Mouse (Mus musculus) hindlimb bud, embryonic 11.5 days (tissue): ENCODE data around the gene Gfy.
"Not testable (repeated sequence)": the region's sequence is repeated elsewhere in the genome, so short reads cannot be mapped to it uniquely, and the experiment has no call there.

ENCODE experiments used
- DNase-seq: peaks from one replicate; pipeline ENCODE4 v3.0.0-alpha.2; 2012; ENCODE audit warnings: low read depth, low spot score; ENCODE audit errors: extremely low spot score

Gfy gene

DNA sequence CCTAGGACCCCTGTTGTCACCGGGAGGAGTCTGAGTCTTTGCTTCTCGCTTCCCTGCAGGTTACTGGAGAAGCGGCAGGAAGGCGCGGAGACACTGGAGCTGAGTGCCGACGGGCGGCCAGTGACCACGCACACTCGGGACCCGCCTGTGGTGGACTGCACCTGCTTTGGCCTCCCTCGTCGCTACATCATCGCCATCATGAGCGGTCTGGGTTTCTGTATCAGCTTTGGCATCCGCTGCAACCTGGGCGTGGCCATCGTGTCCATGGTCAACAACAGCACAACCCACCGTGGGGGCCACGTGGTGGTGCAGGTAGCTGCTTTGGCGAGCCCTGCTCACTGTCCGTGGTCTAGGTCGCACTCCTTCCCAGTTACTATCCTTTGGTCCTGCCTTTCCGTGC is 10.7 kb downstream of the Gfy start:
- DNase-seq = no peak

GRCm38 (mm10) chr7:45167761-45168445 is 11.5 kb downstream of the Gfy start:
- no peak for DNase-seq

DNA sequence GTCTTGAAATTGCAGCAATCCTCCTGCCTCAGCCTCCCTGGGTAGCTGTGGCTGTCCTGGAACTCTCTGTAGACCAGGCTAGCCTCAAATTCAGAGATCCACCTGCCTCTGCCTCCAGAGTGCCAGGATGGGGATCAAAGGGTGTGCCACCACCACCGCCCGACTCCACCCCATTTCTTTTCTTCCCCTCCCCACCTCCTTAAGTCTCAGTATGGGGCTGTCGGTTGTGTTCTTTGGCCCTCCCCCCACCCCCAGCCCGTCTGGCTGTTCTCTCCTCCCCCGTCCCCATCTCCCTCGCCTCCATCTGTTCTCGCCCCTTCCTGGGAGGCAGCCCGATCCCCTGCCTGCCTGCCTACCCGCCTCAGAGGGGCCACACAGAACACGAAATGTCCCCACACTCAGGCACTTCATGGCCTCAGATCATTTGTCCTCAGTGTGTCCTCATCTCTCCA is 12.4 kb downstream of the Gfy start:
- no peak for DNase-seq

GRCm38 (mm10) chr7:45165701-45166100 is 13.7 kb downstream of the Gfy start:
- no peak for DNase-seq

DNA sequence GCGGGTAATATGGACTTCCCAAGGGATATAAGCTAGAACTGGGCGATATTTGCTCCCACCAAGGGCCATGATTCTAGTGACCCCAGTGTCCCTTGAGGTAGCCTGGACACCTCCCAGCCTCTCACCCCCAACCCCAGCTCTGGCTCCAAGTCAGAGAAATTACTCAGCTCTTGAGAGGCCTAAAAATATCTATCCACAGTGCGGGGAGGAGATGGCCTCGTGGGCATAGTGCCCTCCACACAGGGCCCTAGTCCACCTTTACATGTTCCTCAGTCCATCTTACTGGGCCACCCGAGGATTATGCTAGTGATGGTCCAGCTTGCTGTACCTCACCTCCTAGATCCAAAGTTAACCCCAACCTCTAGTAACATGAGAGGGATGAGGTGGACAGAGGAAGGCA is 14.5 kb downstream of the Gfy start:
- DNase-seq = no peak

GRCm38 (mm10) chr7:45163735-45164490 is 15.5 kb downstream of the Gfy start, which contains the start of gene Slc17a7:
Gene Slc17a7 (plus strand): TSS chr7:45163949.
- no peak for DNase-seq

- DNase-seq = no peak
Measured at GRCm38 (mm10) chr7:45162996-45163615, 16.3 kb downstream of the Gfy start.

- no peak for DNase-seq
Measured at GRCm38 (mm10) chr7:45162551-45162950, 16.8 kb downstream of the Gfy start.

GRCm38 (mm10) chr7:45161612-45162473 is 17.5 kb downstream of the Gfy start:
- peak; percentile 75 for DNase-seq

GRCm38 (mm10) chr7:45160866-45161265 is 18.5 kb downstream of the Gfy start:
- DNase-seq = no peak

DNA sequence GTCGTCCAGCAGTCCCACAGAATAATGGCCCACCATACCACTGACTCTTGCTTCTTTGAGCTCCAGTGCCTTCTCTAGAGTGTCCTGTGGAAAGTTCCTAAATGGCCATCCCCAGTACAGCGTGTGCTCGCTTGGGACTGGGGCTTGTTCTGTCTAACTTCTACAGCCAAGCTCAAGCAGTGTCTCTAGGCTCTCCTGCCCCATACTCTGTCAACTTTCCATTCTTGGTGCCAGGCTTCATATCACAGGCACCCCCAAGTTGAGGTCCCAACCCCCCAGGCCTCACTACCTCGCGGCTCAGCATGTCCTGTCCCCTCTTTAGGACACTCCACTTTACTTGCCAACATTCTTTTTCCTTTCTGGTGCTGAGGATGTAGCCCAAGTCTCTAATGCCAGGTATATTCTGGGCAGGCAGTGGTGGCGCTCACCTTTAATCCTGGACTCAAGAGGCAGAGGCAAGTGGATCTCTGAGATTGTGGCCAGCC is 19.0 kb downstream of the Gfy start:
- DNase-seq = no peak

DNA sequence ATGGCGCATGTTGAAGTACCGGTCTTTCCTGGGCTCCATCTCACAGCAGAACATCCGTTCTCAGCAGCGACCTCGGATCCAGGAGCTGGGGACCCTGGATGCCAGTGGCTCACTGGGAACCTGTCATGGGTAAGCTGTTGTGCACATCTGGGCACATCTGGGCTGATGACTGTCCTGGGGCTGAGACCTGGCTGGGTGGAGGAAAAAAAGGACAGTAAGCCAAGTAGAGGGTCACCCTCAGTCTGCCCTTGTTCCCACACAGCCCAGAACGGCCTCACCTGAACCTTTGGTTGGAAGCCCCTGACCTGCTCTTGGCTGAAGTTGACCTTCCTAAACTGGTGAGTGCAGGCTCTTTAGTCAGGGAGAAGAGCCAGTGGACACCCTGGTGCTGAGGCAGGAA is 20.4 kb downstream of the Gfy start:
- DNase-seq = no peak

- no peak for DNase-seq
Measured at GRCm38 (mm10) chr7:45157459-45157858, 21.9 kb downstream of the Gfy start.

- DNase-seq = no peak
Measured at GRCm38 (mm10) chr7:45156206-45156605, 23.2 kb downstream of the Gfy start.

- DNase-seq = no peak
Measured at GRCm38 (mm10) chr7:45155590-45155989, 23.8 kb downstream of the Gfy start.

GRCm38 (mm10) chr7:45154993-45155514 is 24.3 kb downstream of the Gfy start:
- no peak for DNase-seq

DNA sequence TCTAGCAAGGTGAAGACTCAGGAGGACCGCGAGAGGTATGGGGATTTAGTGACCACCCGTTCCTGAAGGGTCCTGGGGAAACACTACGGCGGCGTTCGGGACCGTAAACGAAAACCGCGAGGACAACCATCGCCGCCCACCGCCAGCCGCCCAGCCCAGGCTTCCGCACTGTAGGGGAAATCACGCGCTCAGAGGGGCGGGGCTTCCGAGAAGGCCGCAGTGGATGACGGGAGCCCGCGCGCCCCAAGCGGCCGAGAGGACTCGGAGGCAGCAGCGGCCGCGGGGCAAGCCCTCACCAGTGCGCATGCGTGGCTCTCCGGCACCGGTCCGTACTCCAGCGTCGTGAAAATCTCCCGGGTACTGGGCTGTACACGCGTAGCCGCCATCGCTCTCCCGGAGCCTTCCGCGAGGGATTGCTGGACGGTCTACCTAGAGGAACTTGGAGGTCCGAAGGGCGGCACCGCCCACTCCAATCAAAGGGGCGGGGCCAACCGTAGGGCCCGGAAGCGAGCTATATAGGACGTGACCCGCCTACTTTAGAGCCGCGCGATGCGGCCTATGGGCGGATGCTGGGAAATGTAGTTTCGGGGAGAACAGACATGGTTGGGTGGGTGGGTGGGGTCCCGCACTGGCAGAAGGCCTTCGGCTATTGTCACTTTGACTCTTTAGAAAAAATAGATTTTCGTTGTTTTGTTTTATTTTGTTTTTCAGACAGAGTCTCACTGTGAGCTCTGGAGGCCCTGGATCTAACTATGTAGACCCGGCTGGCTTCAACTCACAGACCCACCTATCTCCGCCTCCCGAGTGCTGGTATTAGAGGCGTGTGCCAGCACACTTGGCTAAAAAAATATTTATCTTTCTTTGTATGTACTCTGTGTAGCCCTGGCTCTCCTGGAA is 25.0 kb downstream of the Gfy start, which contains the start of the genes Pih1d1 and Aldh16a1:
Pih1d1 (plus strand) TSS at position 208 of the 897 bp plus-strand sequence.
Aldh16a1 (minus strand) TSS at position 489 of the 897 bp plus-strand sequence.
- DNase-seq = peak; percentile 62

DNA sequence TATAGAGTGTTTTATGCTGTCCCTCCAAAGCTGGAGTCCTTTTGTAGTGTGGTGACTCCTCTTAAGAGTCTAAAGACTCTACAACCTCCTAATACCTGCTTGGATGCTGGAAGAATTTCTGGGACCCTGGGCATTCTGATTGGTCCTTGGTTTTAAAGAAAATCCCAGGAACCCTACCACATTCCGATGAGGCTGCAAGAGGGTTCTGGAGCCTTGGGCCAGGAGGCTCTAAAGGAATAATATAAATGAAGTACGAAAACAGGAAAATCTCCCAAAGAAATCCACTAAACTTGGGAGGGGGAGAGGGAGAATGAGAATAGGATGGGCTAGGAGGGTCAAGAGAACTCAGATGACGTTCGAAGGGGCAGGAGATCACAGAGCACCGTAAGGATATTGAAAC is 25.8 kb downstream of the Gfy start:
- DNase-seq = no peak

DNA sequence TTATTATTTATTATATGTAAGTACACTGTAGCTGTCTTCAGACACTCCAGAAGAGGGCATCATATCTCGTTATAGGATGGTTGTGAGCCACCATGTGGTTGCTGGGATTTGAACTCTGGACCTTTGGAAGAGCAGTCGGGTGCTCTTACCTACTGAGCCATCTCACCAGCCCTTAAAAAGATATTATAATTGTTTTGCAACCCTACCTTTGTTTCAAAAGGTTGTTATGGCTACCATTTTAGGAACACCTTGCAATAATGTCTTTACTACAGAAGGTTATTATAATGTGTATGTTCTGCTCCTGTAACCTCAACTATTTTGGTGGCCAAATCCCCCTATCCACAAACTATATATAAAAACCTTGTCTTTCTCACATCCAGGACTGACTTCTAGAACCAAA is 26.3 kb downstream of the Gfy start:
- not testable (repeated sequence) for DNase-seq
